Mouse (Mus musculus) cerebellum, postnatal 10 days (tissue): ENCODE measurements around the gene Mat2b.

Experiments
- DNase-seq, 2 experiments: peaks; one replicate each; pipeline ENCODE4 v3.0.0; 2021; ENCODE audit warnings: mixed read lengths in 2 of 2

The Mat2b gene

GRCm38 (mm10) chr11:40649726-40650445 is 45.1 kb downstream of the Mat2b start:
- DNase-seq = peak; percentile 28 to 45

GRCm38 (mm10) chr11:40647246-40647645 is 47.8 kb downstream of the Mat2b start:
- no peak for DNase-seq
